Mouse (Mus musculus): Measurements from ENCODE around the gene Lrrc19.

Lrrc19 gene

GRCm38 (mm10) chr4:94591765-94592381 lies 58.1 kb downstream of the Lrrc19 start:
- no peak for DNase-seq (ENCODE audit: low spot score in 2 of 2)

Data from natural killer cell, adult 2 months (primary cell).